Mouse (Mus musculus) T-cell, adult 66 days (primary cell): ENCODE measurements around the gene Pim1. TPM values are rescaled to one million over a fixed set of nuclear protein-coding genes. Genes with fewer than 3 reads are reported as not detected.

Source experiments
- total RNA-seq, 2 experiments: library from RNA; stranded (reverse); gene quantifications; 3 replicates in 1 of 2; 4 replicates in 1 of 2; pipeline ENCODE4 v1.2.4; 2023

Gene Pim1
- 100 to 1,000 TPM; 298 to 311 TPM for total RNA-seq

GRCm38 (mm10) chr17:29490713-29491581 is at the start of gene Pim1:
TSS of gene Pim1 (plus strand) at chr17:29490753.

Other genes starting within 250 kb of the Pim1 start
- gene Ppil1, start 226.6 kb upstream of the Pim1 start, total RNA-seq = 10 to 100 TPM; 15.5 to 16.5 TPM
- 10 to 100 TPM; 43.4 to 49.2 TPM for gene BC004004, start 222.0 kb upstream of the Pim1 start, total RNA-seq
- under 1 TPM; 0.17 to 0.30 TPM for gene Pi16, start 173.1 kb upstream of the Pim1 start, total RNA-seq
- 10 to 100 TPM; 58.1 to 72.8 TPM for gene Mtch1, start 142.8 kb upstream of the Pim1 start, total RNA-seq
- 1 to 10 TPM; 2.8 to 7.5 TPM for gene Fgd2, start 129.8 kb upstream of the Pim1 start, total RNA-seq
- gene Gm17657, start 58.9 kb downstream of the Pim1 start, total RNA-seq = not detected
- gene Tbc1d22b, start 59.0 kb downstream of the Pim1 start, total RNA-seq = 10 to 100 TPM; 53.9 to 57.0 TPM
- gene Tmem217, start 61.6 kb downstream of the Pim1 start, total RNA-seq = not detected
- 10 to 100 TPM; 53.0 to 72.3 TPM for gene Rnf8, start 124.0 kb downstream of the Pim1 start, total RNA-seq
- gene Gm28043, start 124.1 kb downstream of the Pim1 start, total RNA-seq = 10 to 100 TPM; 12.3 to 13.2 TPM
- 100 to 1,000 TPM; 125 TPM for gene Cmtr1, start 169.8 kb downstream of the Pim1 start, total RNA-seq
- 10 to 100 TPM; 14.5 to 17.3 TPM for gene Ccdc167, start 226.3 kb downstream of the Pim1 start, total RNA-seq